Mouse (Mus musculus): ENCODE data around the gene Taf12.
"Not testable (repeated sequence)": the region's sequence is repeated elsewhere in the genome, so short reads cannot be mapped to it uniquely, and the experiment has no call there.

The Taf12 gene

DNA sequence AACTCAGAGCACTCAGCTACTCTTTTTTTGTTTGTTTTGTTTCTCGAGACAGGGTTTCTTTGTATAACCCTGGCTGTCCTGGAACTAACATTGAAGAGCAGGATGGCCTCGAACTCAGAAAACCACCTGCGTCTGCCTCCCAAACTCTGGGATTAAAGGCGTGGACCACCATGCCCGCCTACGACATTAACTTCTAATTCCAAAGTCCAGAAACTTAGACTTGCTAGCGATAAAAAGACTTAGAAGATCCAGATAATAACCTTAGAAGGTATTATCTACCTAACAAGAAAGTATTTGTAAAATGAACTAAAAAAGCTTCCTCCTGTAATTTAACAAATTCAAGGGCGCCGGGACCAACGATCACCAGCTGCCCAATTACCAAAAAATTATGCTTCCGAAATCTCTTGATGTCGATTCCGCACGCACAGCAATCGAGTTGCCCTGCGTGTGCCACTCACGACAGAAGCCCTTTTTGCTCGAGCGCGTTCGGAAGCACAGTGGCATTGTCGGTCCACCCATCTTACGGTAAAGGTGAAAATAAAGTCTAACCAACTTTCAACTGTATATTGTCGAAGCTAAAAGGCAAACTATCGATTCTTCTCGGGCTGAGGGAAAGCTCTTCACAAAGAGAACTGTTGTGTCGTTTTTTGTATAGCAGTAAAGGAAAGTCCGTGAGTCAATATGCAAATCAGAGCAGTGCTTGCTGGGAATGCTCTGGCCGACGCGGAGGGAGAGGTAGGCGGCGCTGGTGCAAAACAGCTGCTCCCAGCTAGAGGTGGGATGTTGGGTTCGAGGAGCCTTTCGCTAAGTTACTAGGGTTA, 4.2 kb upstream of the Taf12 start:
- DNase-seq (ENCODE audit: low spot score in 2 of 2), result peak; percentile 78 to 81

DNA sequence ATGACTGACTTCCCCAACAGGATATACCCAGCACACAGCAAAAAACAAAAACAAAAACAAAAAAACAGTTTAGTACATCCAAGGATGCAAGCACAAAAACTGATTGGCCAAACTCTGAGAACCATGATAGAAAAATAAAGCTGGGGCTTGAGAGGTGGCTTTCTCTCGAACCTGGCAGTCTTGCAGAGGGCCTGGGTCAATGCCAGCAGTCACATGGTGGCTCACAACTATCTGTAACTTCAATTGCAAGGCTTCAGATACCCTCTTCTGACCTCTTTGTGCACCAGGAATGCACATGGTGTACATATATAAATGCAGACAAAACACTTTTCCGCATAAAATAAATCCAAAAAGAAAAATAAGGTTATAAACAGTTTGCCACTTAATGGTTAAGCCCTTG, 1.0 kb upstream of the Taf12 start:
- DNase-seq (ENCODE audit: low spot score in 2 of 2), result no peak

DNA sequence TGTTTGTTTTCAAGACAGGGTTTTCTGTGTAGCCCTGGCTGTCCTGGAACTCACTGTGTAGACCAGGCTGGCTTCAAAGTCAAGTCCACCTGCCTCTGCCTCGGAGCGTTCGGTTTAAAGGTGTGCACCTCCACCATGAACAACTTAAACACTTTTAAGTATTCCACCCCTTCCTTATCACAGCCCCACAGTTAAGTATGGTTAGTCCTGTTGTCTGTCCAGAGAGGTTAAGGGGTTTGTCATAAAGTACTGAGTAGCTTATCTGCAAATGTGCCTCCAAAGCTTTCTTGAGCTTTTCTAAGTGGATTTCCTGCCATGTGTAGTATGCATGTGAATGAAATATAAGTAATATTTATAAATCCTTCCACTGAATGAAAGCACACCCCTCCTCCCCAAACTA, 1.8 kb downstream of the Taf12 start:
- no peak for DNase-seq (ENCODE audit: low spot score in 2 of 2)

DNA sequence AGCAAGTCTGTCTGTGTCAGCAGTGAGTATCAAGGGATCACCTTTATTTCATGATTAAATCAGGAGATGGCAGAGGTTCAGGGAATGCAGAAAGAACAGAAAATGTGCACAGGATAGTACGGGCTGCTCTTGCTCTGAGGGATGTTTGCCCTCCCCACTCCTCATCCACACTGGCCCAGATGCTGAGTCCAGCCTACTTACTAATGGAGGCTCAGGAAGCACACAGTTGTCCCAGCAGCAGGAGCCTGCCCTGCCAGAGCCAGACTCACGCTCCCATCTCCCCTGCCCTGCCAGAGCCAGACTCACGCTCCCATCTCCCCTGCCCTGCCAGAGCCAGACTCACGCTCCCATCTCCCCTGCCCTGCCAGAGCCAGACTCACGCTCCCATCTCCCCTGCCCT, 14.7 kb downstream of the Taf12 start:
- not testable (repeated sequence) for DNase-seq (ENCODE audit: low spot score in 2 of 2)

DNA sequence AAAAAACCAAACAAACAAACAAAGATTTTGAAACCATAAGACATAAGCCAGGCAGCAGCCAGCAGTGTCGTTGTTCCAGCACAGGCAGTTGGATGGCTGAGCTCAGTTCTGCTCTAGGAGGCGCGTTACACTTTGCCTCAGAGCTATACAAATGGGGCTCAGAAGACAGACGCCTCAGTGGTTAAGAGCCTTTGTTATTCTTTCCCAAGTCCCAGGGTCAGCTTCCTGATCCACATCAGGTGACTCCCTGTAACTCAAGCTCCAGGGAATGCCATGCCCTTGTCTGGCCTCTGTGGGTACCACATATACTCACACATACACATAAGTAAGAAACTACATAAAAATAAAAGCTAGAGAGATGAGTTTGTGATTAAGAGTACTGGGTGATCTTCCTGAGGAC, 16.9 kb downstream of the Taf12 start:
- DNase-seq (ENCODE audit: low spot score in 2 of 2), result no peak

DNA sequence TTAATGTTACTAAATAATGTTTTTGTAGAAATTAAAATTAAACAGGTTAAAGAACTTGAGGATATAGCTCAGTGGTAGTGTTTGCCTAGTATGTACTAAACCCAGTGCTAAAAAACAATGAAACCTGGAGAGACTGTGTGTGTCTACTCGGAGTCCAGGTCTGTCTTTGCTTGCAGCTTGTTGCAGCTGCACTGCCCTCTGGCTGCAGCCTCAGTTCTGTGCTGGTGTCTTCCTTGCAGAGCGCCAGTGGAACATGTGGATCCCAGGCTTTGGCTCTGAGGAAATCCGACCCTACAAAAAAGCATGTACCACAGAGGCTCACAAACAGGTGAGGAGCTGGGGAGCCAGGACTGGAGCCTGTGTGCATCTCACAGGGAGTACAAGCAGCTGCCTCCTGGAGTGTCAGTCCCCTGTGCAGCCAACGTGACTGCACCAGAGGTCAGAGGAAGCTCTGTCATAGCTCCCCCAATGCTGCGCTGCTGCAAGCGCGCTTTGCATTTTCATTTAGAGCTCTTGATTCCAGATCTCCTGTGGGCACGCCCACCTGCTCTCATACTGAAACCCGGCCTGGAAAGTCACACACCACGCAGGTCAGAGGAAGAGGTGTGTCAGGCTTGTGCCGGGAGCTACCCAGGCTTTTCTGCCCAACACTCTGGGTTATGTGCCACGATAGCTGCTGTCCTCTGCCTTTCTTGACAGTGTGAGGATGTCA, 17.6 kb downstream of the Taf12 start:
- DNase-seq (ENCODE audit: low spot score in 2 of 2), result no peak

DNA sequence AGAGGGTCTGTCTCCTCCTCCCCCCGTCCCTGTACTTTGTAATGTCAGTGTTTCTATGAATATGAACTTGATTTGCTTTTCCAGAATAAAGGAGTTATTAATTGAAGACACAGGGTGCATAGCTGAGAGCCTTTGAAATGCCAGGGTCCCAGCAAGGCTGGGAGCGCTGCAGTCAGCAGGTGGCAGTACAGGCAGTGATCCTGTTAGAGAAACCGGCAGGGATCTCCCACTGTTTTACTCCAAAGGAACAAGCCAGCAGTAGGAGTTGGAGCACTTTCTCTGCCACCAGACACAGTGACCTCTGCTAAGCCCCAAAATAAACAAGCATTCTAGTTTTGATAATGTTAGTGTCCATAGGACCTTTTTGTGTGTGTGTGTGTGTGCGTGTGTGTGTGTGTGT, 18.8 kb downstream of the Taf12 start:
- no peak for DNase-seq (ENCODE audit: low spot score in 2 of 2)

DNA sequence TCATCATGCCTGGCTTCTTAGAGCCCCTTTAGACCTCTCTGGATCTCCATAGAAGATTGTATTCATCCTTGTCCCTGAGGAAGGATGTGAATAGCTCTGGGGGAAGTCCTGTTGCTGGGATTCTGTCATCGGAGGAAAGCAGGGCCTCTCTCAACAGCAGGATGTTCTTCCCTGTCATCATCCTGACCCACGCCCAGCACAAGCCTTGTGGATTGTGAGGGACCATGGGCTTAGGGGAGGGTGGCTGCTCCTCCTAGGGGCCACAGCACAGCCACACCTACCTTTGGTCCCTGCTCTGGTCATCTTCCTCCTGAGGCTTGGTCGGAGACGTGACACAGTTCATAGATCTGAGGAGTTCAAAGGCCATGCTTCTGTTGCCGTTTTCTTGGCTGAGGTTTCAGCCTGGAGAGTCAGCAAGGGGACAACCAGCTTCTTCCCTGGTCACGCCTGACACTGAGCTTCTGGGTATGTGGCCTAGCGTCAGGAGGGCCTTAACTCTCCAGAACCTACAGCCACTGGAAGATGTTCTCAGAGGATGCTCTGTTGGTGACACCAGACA, 19.6 kb downstream of the Taf12 start:
- DNase-seq (ENCODE audit: low spot score in 2 of 2), result no peak

DNA sequence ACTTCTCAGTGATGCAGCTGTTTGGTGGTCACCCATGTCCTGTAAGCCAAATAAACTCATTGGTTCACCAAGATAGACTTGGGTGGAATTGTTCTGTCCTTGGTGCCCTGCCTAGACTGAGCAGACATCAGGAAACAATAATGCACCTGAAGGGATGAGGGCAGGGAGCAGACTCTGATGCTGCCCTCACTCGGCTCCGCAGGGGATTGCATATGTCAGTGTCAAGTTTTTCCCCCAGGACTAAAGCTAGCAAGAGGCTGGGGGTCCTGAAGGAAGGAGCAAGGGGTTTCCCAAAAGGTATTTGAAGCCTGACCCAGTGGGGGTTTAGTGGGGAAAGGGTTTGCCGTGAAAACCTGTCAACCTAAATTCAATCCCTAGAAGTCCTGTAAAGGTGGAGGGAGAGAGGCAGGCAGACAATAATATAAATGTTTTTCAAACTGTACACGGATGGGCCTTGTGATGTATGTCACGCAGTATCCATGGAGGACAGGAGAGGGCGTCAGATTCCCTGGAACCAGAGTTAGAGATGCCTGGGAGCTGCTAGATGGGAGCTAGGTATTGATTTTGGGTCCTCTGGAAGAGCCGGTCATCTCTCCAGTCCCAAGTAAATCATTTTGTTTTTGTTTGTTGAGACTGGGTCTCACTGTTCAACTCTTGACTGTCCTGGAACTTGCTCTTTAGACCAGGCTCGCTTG, 21.7 kb downstream of the Taf12 start:
- no peak for DNase-seq (ENCODE audit: low spot score in 2 of 2)

DNA sequence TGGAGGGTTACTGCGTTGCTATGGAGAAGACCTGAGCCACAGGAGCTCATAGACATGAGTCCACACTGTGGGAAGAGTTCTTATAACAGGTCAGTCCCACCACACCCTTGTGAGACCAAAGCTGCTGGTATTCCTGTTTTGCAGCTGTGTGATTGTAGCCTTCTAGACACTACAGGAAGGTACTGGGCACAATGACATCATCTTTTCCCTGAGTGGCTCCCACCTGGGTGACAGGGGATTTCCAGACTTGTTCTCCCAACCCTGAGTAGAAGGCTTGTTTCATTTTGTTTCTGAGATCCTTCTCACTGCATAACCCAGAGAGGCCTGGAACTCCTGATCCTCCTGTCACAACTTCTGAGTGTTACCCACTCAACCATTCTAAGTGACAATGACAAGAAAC, 25.7 kb downstream of the Taf12 start:
- no peak for DNase-seq (ENCODE audit: low spot score in 2 of 2)

DNA sequence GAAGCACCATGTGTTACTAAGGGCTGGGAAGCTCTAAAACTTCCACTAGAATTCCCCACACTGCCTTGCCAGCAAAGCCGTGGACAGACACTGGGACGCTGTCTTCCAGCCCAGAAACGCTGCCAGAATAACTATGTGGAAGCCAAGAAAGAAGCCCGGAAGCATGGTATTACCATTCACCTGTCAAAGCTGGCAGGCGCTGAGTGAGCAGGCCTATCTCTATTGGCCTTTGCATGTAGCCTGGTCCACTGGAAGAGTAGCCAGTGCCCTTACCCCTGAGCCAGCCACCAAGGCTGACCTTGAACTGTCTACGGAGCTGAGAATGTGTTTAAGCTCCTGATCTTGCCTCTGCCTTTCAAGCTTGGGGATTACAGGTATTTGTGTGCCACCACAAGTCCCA, 27.3 kb downstream of the Taf12 start:
- no peak for DNase-seq (ENCODE audit: low spot score in 2 of 2)

DNA sequence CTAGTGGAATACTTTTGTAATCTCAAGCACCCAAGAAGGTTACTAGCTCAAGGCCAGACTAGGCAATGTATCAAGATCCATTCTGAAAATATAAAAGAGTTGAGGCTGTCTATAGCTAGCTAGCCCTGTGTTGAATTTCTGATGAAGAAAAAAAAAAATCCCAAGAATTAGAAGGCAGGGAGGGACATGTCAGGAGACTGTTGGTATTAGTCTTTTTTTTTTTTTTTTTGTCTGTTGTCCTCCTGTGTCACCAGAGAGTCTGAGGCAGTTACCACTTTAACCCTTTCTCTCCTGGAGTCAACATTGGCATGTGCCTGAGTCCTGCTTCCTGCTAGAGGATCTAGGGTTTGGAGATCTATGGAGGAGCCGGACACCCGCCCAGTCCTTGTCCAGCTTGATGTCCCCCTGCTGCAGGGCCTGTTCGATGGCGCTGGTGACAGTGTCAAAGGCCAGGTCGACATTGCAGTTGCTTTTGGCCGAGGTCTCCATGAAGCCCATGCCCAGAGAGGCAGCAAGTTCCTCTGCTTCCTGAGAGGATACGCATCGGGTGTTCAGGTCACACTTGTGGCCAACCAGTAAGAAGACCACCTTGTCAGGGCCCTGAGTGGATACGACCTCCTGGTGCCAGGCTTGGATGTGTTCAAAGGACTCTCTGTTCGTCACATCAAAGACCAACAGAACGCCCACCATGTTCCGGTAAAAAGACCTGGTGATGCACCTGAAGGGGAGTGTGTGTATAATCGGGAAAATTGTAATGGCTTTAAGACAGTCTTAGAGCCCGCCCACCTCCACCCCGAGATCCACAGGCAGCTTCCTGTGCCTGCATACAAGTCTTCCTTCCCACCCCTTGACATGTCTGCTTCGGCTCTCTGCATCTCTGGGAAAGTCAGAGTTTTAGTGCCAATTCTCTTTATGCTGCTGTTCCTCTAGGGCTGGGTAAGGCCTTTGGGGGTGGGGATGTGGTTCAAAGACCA, 28.1 kb downstream of the Taf12 start:
- no peak for DNase-seq (ENCODE audit: low spot score in 2 of 2)

DNA sequence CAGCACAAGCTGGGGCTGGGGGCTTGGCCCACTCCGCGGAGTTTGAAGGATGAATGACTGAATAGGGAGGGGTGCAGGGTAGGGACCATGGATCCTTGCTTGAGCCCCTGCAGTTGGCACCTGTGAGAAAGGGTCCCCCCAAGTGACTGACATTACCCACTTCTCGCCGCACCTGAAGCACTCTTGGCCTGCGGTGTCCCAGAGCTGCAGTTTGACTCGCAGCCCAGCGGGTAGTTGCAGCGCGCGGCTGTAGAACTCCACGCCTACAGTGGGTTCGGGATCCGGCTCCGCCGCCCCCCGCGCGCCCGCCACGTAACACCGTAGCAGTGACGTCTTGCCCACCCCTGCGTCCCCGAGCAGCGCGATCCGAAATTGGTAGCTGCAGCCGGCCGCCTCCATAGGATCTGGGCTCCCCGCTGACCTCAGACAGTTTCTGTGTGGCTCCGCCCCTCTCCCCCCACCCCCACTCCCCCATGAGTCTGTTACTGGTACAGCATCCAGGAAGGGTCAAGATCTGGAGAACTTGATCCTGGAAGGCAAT, 28.8 kb downstream of the Taf12 start, which contains the start of gene Rab42:
Rab42 (minus strand) TSS at position 447 of the 541 bp plus-strand sequence.
- DNase-seq (ENCODE audit: low spot score in 2 of 2), result peak; percentile 16 to 46

DNA sequence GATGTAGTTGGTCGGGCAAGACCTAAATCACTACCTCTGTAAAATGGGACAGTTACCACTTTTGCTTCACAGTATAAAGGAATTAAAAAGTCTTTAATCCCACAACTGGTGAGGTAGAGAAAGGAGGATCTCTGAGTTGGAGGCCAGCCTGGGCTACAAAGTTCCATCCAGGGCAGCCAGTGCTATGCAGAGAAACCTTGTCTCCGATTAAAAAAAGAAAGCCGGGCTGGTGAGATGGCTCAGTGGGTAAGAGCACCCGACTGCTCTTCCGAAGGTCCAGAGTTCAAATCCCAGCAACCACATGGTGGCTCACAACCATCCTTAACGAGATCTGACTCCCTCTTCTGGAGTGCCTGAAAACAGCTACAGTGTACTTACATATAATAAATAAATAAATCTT, 29.3 kb downstream of the Taf12 start:
- DNase-seq (ENCODE audit: low spot score in 2 of 2), result not testable (repeated sequence)

DNA sequence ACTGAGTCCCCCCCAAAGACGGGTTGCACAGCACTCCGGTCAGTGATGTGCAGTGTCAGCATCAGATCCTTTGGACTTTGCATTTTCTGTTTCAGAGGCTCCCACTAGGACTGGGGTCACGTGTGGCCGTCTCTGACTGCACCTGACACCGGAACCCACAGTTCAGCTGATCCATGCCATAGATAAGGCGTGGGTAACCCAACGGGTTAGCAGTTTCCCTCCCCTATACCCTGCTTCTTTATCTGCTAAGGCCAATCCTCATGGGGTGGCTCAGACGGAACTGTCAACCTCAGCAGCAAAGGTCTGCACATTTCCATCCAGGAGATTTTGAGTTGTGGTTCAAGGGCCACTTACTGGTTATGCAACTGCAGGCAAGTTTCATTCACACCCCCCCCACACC, 31.1 kb downstream of the Taf12 start:
- no peak for DNase-seq (ENCODE audit: low spot score in 2 of 2)

DNA sequence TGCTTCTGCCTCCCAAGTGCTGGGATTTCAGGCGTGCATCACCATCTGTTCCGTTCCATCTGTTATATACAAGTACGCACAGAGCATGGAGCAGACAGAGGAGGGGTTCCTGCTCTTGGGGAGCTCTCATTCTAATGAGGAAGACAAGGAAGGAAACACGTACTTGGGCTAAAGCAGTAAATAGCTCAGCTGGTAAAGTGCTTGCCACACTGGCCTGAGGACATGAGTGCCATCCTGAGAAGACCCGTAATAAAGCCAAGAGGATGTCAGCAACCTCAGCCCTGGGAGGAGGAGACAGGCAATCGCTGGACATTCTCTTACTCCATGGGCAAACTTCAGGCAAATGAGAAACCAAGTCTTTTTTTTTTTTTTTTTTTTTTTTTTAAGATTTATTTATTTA, 31.8 kb downstream of the Taf12 start:
- DNase-seq (ENCODE audit: low spot score in 2 of 2), result no peak

DNA sequence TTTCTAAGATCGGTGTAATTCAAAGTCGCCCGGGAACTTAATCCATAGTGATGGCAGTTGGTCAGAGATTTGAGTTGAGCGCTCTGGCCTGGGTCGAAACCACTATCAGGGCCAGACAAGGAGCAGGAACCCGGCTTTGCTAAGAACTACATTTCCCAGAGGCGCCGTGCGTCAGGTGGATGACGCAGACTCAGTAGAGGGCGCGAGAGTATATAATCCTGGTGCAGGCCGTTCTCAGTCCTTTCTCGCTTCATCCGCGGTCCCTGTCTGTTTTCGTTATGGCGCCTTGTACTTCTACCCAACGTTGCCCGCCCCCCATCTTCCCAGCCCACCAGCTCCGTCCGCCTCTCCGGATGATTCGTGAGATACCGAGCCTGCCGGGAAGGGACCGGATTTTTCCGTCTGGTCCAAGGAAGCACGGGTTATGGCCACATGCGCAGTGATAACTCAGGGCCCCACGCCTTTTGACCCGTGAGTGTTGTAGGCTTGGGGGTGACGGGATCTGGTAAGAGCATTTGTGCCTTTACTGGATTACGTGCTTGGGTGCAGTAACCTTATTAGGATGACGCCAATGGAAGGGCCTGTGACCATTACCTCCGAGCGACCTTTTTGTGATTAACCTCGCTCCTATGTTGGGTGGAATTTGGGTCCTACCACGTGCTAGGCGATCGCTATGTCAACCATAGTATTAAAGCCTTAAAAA, 34.4 kb downstream of the Taf12 start:
- DNase-seq (ENCODE audit: low spot score in 2 of 2), result peak; percentile 85 to 90

DNA sequence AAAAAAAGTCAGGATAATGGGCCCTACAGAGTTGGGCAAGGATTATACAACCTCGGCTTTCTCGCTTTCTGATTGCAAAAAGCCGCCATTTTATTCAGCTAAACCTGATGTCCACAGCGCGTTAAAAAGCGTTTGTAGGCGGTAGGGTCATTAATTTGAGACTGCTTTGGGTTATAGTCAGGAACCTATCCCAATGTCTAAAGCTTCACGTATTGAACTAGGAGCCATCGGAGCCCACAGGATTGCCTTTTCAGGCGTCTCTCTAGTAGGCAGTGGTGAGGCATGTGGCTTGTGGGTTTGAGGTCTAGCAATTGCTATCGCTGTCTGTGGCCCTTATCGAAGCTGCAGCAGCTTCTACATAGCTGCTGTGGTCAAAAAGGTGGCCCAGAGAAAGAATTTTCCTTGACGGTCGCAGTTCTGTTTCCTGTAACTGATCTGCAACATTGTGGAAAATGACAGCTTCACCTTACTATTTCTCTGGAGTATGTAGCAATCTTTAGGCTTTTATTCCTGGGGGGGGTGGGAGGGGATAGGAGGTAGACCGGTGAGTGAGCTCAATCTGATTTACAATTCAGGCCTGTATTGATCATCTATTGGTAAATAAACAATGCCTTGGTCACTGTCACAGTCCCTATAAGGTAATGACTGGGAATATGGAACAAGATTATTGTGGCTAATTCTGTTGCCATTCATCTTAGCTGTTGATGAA, 35.1 kb downstream of the Taf12 start:
- DNase-seq (ENCODE audit: low spot score in 2 of 2), result peak in 1 of 2 experiments; percentile 17

DNA sequence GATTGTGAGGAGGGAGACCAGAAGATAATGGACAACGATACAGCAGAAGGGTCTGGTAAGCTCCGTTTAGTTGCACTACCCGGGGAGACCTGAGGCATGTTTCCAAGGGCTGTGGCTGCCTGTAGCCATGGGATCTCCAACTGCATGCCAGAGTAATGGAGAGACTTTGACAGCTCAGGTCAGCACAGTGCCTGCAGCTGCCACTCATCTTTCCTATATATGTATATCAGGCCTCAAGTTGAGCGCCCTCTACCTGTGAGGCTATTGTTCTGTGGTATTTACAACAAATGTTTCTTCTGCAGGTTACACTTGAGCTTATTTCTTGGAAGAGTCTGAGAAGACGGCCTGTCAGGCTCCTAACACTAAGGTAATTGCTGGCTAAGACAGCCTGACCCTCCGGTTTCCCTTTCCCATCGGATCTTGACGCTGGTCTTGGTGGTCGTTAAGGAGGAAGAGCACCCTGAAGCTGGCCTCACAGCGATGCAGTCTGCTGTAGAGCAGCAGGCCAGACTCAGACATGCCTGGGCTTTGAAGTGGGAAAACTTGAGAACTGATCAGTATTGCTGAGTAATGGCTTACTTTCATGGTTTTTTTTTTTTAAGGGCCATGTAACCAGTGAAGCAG, 35.8 kb downstream of the Taf12 start:
- DNase-seq (ENCODE audit: low spot score in 2 of 2), result peak in 1 of 2 experiments; percentile 31

All from urinary bladder, postnatal 36 days (tissue).